In the genomic region with DNA sequence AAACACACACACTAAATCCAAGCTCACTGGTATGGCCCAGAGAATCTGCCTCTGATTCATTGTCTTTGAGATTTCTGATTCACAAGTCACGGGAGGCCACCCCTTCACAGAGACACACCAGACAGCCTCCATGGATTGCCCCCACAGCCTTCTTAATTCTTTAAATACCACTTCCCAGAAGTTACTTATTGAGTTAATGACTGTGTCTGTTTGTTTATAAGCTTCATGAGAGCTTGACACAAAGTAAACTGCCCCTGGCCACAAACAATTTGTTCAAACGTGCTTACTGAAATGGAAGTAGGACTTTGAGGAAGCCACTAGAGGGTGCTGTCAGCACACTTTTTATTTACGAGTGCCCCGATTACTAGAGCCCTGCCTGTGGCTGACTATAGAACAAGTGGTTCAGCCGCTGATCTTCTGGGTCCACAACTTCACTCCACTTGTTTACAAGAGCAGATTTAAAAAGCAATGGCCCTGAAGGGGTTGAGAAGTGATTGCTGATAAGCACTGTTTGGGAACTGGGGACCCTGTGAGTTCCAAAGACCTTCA, we compare ENCODE assay signal across 8 mouse cellular contexts.
DNase-seq lines count a peak whose midpoint lies in the region; ATAC-seq lines count a peak whose summit lies in the region.

No protein-coding gene starts in this region.

- no peaks in the 10 kb centered on the region for H3K36me3 ChIP-seq in forebrain, embryonic 11.5 days (ENCODE audit: control insufficient read depth, insufficient read depth, low read length)
- H3K36me3 ChIP-seq in hindbrain, embryonic 14.5 days (replicated peaks; ENCODE audit: control insufficient read depth, insufficient read depth): no peaks in the 10 kb centered on the region

- H3K9me3 ChIP-seq in forebrain, embryonic 11.5 days (ENCODE audit: control insufficient read depth, low read length): no peaks in the 10 kb centered on the region
- 0 out of 2 replicates have a peak, but pooled peaks cover 3% of the 10 kb centered on the region for H3K9me3 ChIP-seq in hindbrain, embryonic 14.5 days (ENCODE audit: control insufficient read depth, low read length)

- no peak overlapping the region for H3K4me2 ChIP-seq in forebrain, embryonic 11.5 days (ENCODE audit: low read depth, low read length, severe bottlenecking)
- no peak overlapping the region for H3K4me2 ChIP-seq in hindbrain, embryonic 14.5 days (replicated peaks)

- ATAC-seq in forebrain, embryonic 11.5 days (replicated peaks; ENCODE audit: low FRiP score): peak; percentile 42; the same call in 1 of the 2 replicates
- peak; percentile 69; the same call in 1 of the 2 replicates for ATAC-seq in hindbrain, embryonic 14.5 days (ENCODE audit: low FRiP score)
- peak; percentile 81 for ATAC-seq in megakaryocyte-erythroid progenitor cell, adult 5-6 weeks (replicated peaks; ENCODE audit: low FRiP score, low TSS enrichment, poor library complexity, severe bottlenecking)
- no peak for ATAC-seq in activated CD4-positive, CD25-positive, alpha-beta regulatory T cell, adult 4 months

- peak; percentile 71 for DNase-seq in Muller cell, postnatal 12 days (ENCODE audit: inconsistent ontology term)
- DNase-seq in brain, adult 2 months (ENCODE audit: low read depth, low spot score): peak; percentile 86
- peak; percentile 74 for DNase-seq in forebrain, embryonic 11.5 days (ENCODE audit: low spot score)
- peak; percentile 91 for DNase-seq in hindbrain, embryonic 14.5 days (ENCODE audit: low spot score)
- DNase-seq in layer of hippocampus, postnatal 25 days (ENCODE audit: extremely low spot score in 1 of 2, low spot score in 1 of 2): peak; percentile 31 to 68
- peak; percentile 55 for DNase-seq in right cerebral cortex, postnatal 25 days

- 15% methylated on average over 5 of the region's 5 CpGs for whole genome bisulfite sequencing in forebrain, embryonic 11.5 days
- 18% methylated on average over 5 of the region's 5 CpGs for WGBS in hindbrain, embryonic 14.5 days

- H3K27me3 ChIP-seq in forebrain, embryonic 11.5 days (ENCODE audit: control insufficient read depth, insufficient read depth, low read length): no peaks in the 10 kb centered on the region
- no peaks in the 10 kb centered on the region for H3K27me3 ChIP-seq in hindbrain, embryonic 14.5 days (ENCODE audit: control insufficient read depth, insufficient read depth, low read length)

- H3K4me3 ChIP-seq in forebrain, embryonic 11.5 days (ENCODE audit: low read depth, low read length): no peak overlapping the region
- no peak overlapping the region for H3K4me3 ChIP-seq in hindbrain, embryonic 14.5 days (replicated peaks; ENCODE audit: low read length)

- no peaks in the 10 kb centered on the region for H3K4me1 ChIP-seq in forebrain, embryonic 11.5 days (replicated peaks; ENCODE audit: control insufficient read depth, insufficient read depth, low read length)
- H3K4me1 ChIP-seq in hindbrain, embryonic 14.5 days (replicated peaks; ENCODE audit: control insufficient read depth, insufficient read depth, low read length): no peaks in the 10 kb centered on the region

- H3K9ac ChIP-seq in forebrain, embryonic 11.5 days (ENCODE audit: low read length): no peak overlapping the region
- no peak overlapping the region for H3K9ac ChIP-seq in hindbrain, embryonic 14.5 days

- no peak overlapping the region for H3K27ac ChIP-seq in forebrain, embryonic 11.5 days (ENCODE audit: low read depth, low read length)
- no peak overlapping the region for H3K27ac ChIP-seq in hindbrain, embryonic 14.5 days
